Mouse (Mus musculus): ENCODE data around the gene Vwa5b2. TPM values are rescaled to one million over a fixed set of nuclear protein-coding genes. Genes with fewer than 3 reads are reported as not detected.

Gene Vwa5b2
- polyA plus RNA-seq (2015; fragmentation: Nextera tagmentation; extraction: Ambion mirVana), result 0.21 and 0.33 TPM in 2 replicates

GRCm38 (mm10) chr16:20589366-20589938, at the start of gene Vwa5b2:
Gene Vwa5b2 (plus strand): TSS chr16:20589471.
- Histone ChIP-seq H3K27ac (replicated peaks) (no peak within 1 kb of the TSS), H3K9ac (no peak within 1 kb of the TSS)
- 3% methylated on average over 24 of the region's 24 CpGs for WGBS (ENCODE audit: insufficient replicate concordance)

GRCm38 (mm10) chr16:20539649-20540048, 49.6 kb upstream of the Vwa5b2 start:
- H3K27me3 ChIP-seq, result no peaks in the 10 kb centered on the region
- no peak for ATAC-seq (ENCODE audit: insufficient read depth)
- H3K9me3 ChIP-seq (replicated peaks), result no peaks in the 10 kb centered on the region
- H3K4me1 ChIP-seq (replicated peaks), result peaks cover 38% of the 10 kb centered on the region
- 34% methylated on average over 3 of the region's 3 CpGs for WGBS (ENCODE audit: insufficient replicate concordance)
- no peak overlapping the region for H3K4me3 ChIP-seq (replicated peaks)
- H3K9ac ChIP-seq, result no peak overlapping the region
- peaks cover 68% of the 10 kb centered on the region for H3K36me3 ChIP-seq (replicated peaks)
- no peak overlapping the region for H3K4me2 ChIP-seq
- 0 out of 2 replicates have a peak overlapping the region, but pooled peaks have one; percentile 15 for H3K27ac ChIP-seq (replicated peaks)

More at GRCm38 (mm10) chr16:20589366-20589938, at the start of gene Vwa5b2:
- Histone ChIP-seq H3K4me1 (replicated peaks) (peaks cover 30% of the 10 kb centered on the region), H3K27me3 (peaks cover 89% of the 10 kb centered on the region), H3K36me3 (replicated peaks) (no peaks in the 10 kb centered on the region), H3K4me3 (replicated peaks) (peak within 1 kb of the TSS; percentile 40), H3K4me2 (peak within 1 kb of the TSS; percentile 68), H3K9me3 (replicated peaks) (no peaks in the 10 kb centered on the region)
- ATAC-seq (ENCODE audit: insufficient read depth), result no peak

GRCm38 (mm10) chr16:20540438-20540837, 48.8 kb upstream of the Vwa5b2 start:
- Histone ChIP-seq H3K4me3 (replicated peaks) (no peak overlapping the region), H3K27me3 (no peaks in the 10 kb centered on the region), H3K4me1 (replicated peaks) (peaks cover 38% of the 10 kb centered on the region), H3K27ac (replicated peaks) (0 out of 2 replicates have a peak overlapping the region, but pooled peaks have one; percentile 15), H3K9me3 (replicated peaks) (no peaks in the 10 kb centered on the region), H3K9ac (no peak overlapping the region), H3K36me3 (replicated peaks) (peaks cover 76% of the 10 kb centered on the region), H3K4me2 (no peak overlapping the region)
- WGBS (ENCODE audit: insufficient replicate concordance), result 38% methylated on average over 4 of the region's 4 CpGs
- ATAC-seq (ENCODE audit: insufficient read depth), result no peak

GRCm38 (mm10) chr16:20545696-20546095, 43.6 kb upstream of the Vwa5b2 start:
- no peaks in the 10 kb centered on the region for H3K9me3 ChIP-seq (replicated peaks)
- no peak overlapping the region for H3K9ac ChIP-seq
- 81% methylated on average over 10 of the region's 10 CpGs for WGBS (ENCODE audit: insufficient replicate concordance)
- H3K27ac ChIP-seq (replicated peaks), result no peak overlapping the region
- H3K4me3 ChIP-seq (replicated peaks), result no peak overlapping the region
- no peak for ATAC-seq (ENCODE audit: insufficient read depth)
- H3K36me3 ChIP-seq (replicated peaks), result peaks cover 62% of the 10 kb centered on the region
- H3K4me2 ChIP-seq, result no peak overlapping the region
- peaks cover 33% of the 10 kb centered on the region for H3K4me1 ChIP-seq (replicated peaks)
- H3K27me3 ChIP-seq, result no peaks in the 10 kb centered on the region

GRCm38 (mm10) chr16:20547423-20547822, 41.8 kb upstream of the Vwa5b2 start:
- Histone ChIP-seq H3K9me3 (replicated peaks) (no peaks in the 10 kb centered on the region), H3K4me3 (replicated peaks) (peak overlapping the region; percentile 84), H3K4me2 (peak overlapping the region; percentile 76), H3K36me3 (replicated peaks) (peaks cover 61% of the 10 kb centered on the region), H3K9ac (no peak overlapping the region), H3K4me1 (replicated peaks) (peaks cover 32% of the 10 kb centered on the region), H3K27me3 (no peaks in the 10 kb centered on the region), H3K27ac (replicated peaks) (peak overlapping the region; percentile 85)
- WGBS (ENCODE audit: insufficient replicate concordance), result 49% methylated on average over 5 of the region's 5 CpGs
- no peak for ATAC-seq (ENCODE audit: insufficient read depth)

- Histone ChIP-seq H3K4me3 (replicated peaks) (peak within 1 kb of the TSS; percentile 84), H3K9me3 (replicated peaks) (no peaks in the 10 kb centered on the region), H3K4me1 (replicated peaks) (peaks cover 32% of the 10 kb centered on the region), H3K36me3 (replicated peaks) (peaks cover 62% of the 10 kb centered on the region), H3K27ac (replicated peaks) (peak within 1 kb of the TSS; percentile 85), H3K9ac (peak within 1 kb of the TSS; percentile 75), H3K27me3 (no peaks in the 10 kb centered on the region), H3K4me2 (peak within 1 kb of the TSS; percentile 85)
- ATAC-seq (ENCODE audit: insufficient read depth), result peak; percentile 98
- WGBS (ENCODE audit: insufficient replicate concordance), result under 1% methylated on average over 56 of the region's 56 CpGs
These were observed 40.9 kb upstream of the Vwa5b2 start, which contains the start of gene Abcf3 for GRCm38 (mm10) chr16:20548096-20548948. Gene Abcf3 (plus strand): TSS chr16:20548577.

- Histone ChIP-seq H3K9me3 (replicated peaks) (no peaks in the 10 kb centered on the region), H3K36me3 (replicated peaks) (peaks cover 63% of the 10 kb centered on the region), H3K4me2 (peak overlapping the region; percentile 85), H3K4me1 (replicated peaks) (peaks cover 32% of the 10 kb centered on the region), H3K27me3 (no peaks in the 10 kb centered on the region), H3K27ac (replicated peaks) (peak overlapping the region; percentile 69), H3K9ac (peak overlapping the region; percentile 75), H3K4me3 (replicated peaks) (peak overlapping the region; percentile 84)
- ATAC-seq (ENCODE audit: insufficient read depth), result no peak
- 42% methylated on average over 9 of the region's 9 CpGs for WGBS (ENCODE audit: insufficient replicate concordance)
These were observed 40.1 kb upstream of the Vwa5b2 start for GRCm38 (mm10) chr16:20549161-20549560.

GRCm38 (mm10) chr16:20551691-20552090, 37.6 kb upstream of the Vwa5b2 start:
- no peaks in the 10 kb centered on the region for H3K27me3 ChIP-seq
- H3K9ac ChIP-seq, result no peak overlapping the region
- ATAC-seq (ENCODE audit: insufficient read depth), result no peak
- H3K36me3 ChIP-seq (replicated peaks), result peaks cover 63% of the 10 kb centered on the region
- no peak overlapping the region for H3K4me2 ChIP-seq
- 81% methylated on average over 5 of the region's 5 CpGs for WGBS (ENCODE audit: insufficient replicate concordance)
- peaks cover 32% of the 10 kb centered on the region for H3K4me1 ChIP-seq (replicated peaks)
- H3K4me3 ChIP-seq (replicated peaks), result no peak overlapping the region
- no peak overlapping the region for H3K27ac ChIP-seq (replicated peaks)
- H3K9me3 ChIP-seq (replicated peaks), result no peaks in the 10 kb centered on the region

- WGBS (ENCODE audit: insufficient replicate concordance), result 71% methylated on average over 1 of the region's 1 CpGs
- Histone ChIP-seq H3K27ac (replicated peaks) (no peak overlapping the region), H3K36me3 (replicated peaks) (peaks cover 67% of the 10 kb centered on the region), H3K9ac (no peak overlapping the region), H3K4me2 (no peak overlapping the region), H3K4me3 (replicated peaks) (no peak overlapping the region), H3K27me3 (no peaks in the 10 kb centered on the region), H3K4me1 (replicated peaks) (peaks cover 23% of the 10 kb centered on the region), H3K9me3 (replicated peaks) (no peaks in the 10 kb centered on the region)
- ATAC-seq (ENCODE audit: insufficient read depth), result no peak
These were observed 36.7 kb upstream of the Vwa5b2 start for GRCm38 (mm10) chr16:20552594-20552993.

GRCm38 (mm10) chr16:20555000-20555399, 34.3 kb upstream of the Vwa5b2 start:
- Histone ChIP-seq H3K27me3 (no peaks in the 10 kb centered on the region), H3K27ac (replicated peaks) (no peak overlapping the region), H3K36me3 (replicated peaks) (peaks cover 89% of the 10 kb centered on the region), H3K4me1 (replicated peaks) (peaks cover 4% of the 10 kb centered on the region), H3K9ac (no peak overlapping the region), H3K9me3 (replicated peaks) (no peaks in the 10 kb centered on the region), H3K4me3 (replicated peaks) (no peak overlapping the region), H3K4me2 (no peak overlapping the region)
- WGBS (ENCODE audit: insufficient replicate concordance), result 73% methylated on average over 6 of the region's 6 CpGs
- ATAC-seq (ENCODE audit: insufficient read depth), result no peak

- WGBS (ENCODE audit: insufficient replicate concordance), result 71% methylated on average over 7 of the region's 7 CpGs
- H3K4me3 ChIP-seq (replicated peaks), result no peak overlapping the region
- H3K9me3 ChIP-seq (replicated peaks), result no peaks in the 10 kb centered on the region
- no peaks in the 10 kb centered on the region for H3K4me1 ChIP-seq (replicated peaks)
- no peaks in the 10 kb centered on the region for H3K27me3 ChIP-seq
- H3K4me2 ChIP-seq, result no peak overlapping the region
- no peak overlapping the region for H3K27ac ChIP-seq (replicated peaks)
- H3K36me3 ChIP-seq (replicated peaks), result peaks cover 90% of the 10 kb centered on the region
- H3K9ac ChIP-seq, result no peak overlapping the region
- no peak for ATAC-seq (ENCODE audit: insufficient read depth)
These were observed 31.9 kb upstream of the Vwa5b2 start for GRCm38 (mm10) chr16:20557381-20557780.
